Mouse (Mus musculus): ENCODE results near the gene Ifnar2.

The Ifnar2 gene

DNA sequence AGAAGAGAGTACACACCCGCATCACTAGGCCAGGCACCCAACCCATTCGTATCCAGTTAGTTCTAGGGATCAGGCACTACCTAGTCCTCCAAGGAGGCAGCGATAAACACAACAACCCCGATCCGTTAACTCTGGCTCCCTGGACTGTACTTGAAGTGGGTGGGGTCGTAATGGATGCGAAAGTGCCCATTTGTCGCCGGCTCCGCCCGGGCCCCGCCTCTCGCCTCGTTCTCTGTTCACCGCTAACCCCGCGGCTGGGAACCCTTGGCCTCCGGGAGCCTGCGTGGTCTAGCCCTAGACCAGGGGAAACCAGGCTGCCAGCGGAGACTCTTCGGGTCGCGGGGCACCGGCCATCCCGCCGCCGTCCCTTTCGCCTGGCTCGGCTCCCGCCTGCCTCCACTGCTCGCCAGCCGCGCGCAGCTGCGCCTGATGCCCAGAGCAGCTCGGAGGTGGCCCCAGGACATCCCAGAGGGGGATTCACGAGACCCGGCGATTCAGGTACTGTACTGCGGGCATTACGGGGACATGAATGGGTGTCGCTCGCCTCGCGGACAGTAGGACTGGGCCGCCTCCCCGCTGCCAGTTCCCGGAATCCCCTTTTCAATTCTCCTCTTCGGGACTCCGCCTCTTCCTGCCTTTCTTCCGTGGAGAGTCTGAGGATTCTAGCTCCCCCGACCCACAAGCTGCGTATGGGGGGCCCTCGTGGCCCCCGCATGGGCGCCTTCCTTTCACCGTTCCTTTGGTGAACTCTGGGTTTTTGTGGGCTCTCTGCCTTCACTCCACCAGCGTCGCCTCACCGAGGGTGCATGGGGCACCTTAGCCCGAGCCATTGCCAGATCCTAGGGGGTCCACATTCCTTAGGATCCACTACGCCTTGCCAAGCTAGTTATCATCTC is at the start of gene Ifnar2:
Gene Ifnar2, plus strand, starts transcription at position 207 of the 896 bp plus-strand sequence.
- peak; percentile 85 for DNase-seq

DNA sequence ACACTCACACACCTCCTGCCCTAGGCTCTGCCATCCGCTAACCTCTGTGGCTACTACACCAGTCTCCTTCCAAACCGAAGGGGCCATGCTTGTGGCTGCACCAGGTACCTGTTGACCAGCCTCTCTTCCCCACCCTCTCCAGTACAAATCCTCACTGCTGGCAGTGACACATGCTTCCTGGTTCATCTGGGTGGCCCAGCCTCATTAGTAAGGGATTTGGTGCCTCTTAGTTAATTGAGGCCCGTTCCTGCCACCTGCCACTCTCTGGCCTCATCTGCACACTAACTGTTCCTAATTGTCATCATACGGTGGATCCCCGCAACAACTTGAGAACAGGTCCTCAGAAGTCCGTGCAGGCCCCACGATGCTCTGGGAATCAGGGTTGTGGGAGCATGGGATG is 45.0 kb upstream of the Ifnar2 start:
- DNase-seq, result no peak

DNA sequence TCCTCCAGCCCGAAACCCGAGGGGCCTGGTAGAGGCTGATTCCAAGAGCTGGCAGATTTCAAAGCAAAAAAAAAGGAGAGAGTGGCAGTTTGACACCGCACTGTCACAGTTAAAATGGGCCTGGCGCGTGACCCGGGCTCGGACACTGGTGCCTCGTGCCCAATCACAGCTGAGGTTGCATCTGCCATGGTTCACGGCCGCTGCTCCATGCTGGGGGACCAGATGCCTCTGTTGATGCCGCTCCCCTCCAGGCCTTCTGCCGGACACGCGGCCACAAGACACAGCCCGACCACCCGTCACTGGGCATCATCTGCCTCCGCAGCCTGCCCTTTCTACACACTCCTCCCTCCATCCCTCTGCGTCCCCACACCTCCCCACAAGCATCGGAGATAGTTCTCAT is 43.7 kb upstream of the Ifnar2 start:
- DNase-seq, result no peak

DNA sequence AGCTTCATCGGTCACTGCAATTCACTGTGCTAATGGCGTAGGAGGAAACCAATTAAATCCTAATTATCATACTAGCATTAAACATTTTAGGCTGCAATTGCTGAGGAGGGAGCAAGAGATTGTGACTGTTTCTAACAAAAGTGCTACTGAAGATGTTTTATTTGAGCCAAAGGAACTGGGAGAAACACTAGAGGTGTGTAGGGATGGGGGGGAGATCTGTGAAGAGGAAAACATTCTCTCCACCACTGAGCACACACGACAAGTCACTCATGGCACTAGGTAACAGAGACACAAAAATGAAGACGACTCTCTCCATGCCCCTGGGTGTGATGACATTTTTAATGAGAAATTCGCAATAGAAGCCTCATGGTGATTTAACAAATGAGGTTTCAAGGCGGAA is 42.1 kb upstream of the Ifnar2 start:
- DNase-seq, result no peak

DNA sequence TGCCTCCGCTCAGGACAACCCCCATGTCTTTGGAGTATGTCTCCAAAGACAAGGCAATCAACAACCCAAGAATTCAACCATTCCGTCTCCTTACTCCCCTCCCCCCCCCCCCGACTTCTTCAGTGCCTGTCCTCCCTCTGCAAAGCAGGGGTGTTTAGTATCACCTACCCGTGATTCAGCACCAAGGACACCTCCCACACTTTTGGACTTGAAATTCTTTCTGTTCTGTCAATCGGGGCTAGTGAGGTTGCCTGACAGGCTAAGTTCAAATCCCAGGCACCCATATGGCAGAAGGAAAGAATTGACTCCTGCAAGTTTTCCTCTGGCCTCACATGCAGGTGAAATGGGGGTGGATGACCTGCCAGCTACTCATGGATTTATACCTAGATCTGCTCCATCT is 41.4 kb upstream of the Ifnar2 start:
- DNase-seq, result no peak

DNA sequence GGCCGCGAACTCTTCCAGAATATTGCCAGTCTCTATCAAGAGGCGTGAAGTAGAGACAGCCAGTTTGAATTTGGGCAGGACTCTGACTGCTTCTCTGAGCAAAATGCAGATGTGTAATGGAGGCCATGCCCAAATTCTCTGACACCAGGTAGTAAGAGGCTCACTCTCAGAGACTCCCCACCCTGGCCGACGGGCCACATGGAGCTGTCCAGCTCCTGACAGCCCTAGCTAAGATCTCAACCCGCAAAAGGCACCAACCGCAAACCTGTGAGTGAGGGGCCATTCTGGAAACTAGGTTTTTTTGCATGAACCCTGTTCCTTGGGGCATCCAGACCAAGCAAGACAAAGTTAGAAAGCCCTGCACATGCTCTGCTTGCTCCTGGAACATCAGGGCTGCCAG is 39.7 kb upstream of the Ifnar2 start:
- DNase-seq, result no peak

DNA sequence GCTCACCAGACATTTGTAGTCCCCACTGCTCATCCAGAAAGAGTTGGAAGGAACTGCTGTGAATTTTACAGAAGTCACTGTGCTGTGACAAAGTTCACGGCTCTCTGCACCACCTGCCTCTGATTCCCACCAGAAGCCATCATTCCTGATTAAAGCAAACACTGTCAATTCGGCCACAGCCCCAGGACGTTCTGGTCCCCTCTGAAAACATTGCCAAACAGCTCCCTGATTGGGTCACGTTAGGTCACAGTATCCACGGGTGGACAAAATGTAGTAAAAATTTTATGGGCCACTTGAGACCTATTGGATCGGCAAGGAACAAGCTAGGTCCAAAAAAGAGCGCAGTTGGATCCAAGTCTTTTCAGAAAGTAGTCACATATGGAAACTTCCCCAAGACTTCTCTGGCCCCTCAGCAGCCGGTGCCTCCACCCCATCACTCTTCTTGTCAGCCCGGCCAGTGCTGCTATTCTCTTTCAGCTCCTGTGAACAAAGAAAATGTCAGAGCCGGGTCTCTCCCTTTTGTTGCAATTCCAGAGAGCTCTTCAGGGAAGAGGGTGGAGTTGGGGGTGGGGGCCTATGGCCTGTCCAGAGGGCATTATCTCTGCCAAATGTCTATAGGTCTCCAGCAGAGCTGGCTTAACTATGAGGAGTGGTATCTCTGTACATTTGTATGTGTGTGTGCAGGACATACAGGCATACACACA is 38.2 kb upstream of the Ifnar2 start:
- DNase-seq, result no peak

DNA sequence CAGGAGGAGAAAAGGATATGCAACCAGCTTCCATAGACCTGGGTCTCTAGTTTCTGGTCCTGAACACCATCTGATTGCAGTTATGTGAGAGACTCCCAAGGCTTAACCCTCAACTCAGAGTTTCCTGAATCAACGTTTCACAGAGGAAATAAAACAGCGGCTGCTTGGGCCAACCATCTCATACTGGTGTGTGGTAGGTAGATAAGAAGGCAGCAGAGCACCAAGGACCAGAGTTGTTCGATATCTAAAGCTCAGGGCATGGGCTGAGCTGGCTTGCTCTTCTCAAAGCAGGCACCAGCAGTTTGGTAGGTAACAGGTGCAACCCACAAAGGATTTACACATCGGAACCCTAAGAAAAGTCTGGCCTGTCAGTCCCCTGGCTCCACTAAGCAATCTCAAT is 35.8 kb upstream of the Ifnar2 start:
- DNase-seq, result no peak

DNA sequence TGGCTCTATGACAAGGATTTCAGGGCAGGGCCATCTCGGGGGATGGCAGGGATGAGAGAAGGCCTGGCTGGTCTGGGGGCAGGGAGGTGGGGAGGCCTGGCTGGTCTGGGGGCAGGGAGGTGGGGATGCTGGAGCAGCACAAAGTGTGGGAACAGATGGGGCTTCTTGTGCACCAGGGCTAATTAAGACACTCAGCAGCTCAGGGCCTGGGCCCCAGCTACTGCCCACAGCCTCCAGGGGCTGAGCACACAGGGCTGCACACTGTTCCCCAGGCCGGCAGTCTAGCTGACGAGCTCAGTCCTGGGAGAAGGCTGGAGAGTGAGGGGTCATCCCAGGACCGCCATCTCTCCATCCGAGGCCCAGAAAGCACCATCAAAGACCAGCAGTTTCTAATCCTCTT is 35.1 kb upstream of the Ifnar2 start:
- no peak for DNase-seq

DNA sequence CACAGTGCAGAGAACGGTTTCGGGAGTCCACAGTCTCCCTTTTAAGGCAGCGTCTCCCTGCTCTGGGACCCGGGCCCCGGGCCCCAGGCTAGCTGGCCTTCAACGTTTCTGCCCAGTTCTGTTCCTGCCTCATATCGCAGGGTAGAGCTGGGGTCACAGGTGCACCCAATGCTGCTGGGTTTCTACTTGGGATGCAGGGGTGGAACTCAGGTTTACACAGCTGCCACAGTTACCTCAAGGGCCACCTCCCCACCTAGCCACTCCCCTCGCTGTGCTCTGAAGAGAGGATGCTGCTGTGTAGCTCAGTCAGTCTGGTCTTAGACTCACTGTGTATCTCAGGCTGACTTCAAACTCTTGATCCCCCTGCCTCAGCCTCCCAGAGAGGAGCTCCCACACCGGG is 26.1 kb upstream of the Ifnar2 start:
- DNase-seq, result no peak

DNA sequence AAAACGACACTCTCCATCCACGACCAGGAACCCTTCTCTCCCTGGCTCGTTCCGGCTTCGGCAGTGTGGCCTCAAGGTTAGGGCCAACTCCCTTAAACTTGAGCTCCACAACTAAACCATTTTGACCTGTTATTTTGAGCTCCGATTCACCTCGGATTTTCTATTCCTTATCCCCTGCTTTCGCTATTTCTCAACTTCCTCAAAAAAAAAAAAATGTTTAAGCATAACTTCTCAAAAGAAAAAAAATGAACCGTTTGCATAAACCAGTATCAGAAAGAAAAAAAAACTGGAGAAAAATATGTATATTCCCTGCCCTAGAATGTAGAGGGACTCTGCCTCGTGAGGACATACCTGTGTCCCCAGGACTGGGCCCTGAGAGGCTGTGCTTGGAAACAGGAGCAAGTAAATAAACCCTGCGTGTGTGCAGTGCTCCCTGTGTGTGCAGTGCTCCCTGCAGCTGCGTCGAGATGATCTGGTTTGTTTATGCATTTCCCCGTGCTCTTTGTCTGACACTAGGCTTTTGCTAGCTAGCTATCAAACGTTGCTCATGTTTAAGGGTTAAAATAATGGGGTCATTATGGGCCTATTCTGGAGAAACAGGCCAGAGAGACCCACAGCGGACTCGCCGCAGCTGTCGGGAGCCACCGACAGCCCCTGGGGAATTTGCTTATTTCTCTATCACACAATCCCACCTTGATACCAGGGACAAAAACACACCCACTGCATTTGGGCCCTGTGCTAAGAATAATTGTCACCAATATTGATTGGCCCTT is 24.9 kb upstream of the Ifnar2 start:
- no peak for DNase-seq

DNA sequence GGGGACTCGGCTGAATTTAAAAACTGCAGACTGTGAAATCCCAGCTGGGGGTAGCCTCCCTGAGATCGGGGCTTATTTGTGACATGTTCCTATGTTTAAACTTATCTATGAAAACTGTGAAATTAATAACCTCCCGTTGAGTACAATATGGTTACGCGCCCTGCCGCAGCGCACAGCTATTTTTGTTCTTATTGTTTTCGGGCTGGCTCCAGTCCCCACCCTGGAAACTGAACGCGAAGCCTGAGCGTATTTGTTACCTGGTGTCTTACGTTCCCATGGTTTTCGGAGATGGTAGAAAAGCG is 24.4 kb upstream of the Ifnar2 start:
- no peak for DNase-seq

DNA sequence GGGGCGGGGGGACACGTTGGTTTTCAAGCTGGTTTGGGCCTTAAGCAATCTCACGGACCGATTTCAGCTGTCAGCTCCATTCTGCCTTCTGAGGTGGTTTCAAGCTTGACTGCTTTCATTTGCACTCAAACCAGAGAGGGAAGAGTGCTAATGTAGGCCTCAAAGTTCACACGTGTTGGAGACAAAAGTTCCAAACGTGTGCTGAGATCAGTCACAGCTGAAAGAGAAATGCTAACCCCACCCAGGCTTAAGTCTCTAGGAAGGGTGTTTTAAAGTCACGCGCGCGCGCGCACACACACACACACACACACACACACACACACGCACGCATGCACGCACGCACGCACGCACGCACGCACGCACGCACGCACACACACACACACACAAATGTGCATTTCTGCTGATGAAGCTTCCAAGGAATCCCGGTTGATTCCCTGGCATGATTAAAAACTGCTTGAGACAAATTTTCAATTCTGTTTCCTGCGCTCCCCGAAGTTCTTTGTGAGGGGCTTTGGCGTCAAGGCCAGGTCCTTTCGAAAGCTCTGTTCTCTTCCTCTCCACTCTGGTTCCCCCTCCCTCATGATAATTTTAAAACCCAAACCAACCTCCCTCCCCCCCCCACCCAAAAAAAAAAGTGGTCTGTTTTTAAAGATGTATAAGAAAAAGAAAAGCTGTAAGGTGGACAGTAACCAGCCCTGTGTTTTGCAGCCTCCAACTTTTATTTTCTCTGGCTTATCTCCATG is 23.8 kb upstream of the Ifnar2 start:
- peak; percentile 44 for DNase-seq

DNA sequence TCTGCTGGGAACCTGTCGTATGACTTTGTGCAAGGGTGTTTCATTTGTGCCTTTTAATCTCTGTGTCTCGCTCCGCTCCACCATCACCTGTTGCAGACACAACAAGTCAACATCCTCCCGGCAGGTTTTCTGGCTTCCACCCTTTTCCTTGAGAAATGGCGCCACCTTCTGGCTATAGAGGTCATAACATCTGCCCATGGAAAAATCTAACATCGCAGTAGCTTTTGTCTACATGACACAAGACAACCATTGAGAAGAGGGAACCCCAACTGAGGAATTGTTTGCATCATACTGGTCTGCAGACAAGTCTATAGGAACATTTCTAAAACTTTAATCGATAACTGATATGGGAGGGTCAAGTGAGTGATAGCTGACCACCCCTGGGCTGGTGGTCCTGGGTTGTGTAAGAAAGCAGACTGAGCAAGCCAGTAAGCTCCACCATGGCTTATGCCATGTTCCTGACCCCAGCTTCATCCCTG is 20.5 kb upstream of the Ifnar2 start:
- DNase-seq, result peak; percentile 82

DNA sequence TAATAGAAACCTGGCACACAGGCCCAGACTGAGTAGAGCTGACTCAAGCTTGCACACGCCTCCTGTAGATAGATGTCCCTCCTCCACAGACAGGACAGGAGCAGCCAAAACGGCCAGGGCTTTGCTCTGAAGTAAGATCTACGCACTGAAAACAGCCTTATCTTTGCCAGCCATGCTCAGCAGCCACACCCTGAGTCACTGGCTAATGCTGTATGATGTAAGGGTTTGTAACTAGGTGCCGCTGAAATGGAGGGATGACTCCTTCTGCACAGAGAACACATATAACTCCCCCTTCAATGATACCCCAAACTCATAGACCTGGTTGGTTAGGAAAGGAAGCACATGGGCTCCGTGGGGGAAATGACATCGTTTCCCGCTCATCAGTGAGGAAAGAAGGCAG is 19.8 kb upstream of the Ifnar2 start:
- DNase-seq, result no peak

DNA sequence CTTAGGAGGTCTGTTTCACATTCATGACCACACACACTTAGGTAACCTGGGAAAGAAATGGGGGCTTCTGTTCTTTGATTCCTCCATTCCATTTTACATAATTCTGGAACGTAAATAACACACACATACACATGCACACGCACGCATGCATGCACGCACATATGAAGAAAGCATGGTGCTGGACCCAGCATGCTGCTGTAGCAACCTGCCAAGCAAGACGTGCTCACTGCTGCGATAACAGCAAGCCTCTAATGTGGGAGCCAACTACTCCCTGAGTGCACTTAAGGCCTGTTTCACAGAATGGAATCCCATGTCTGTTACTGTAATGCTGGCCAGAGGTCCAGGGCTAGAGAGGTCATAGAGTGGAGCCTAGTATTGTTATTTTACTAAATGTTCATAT is 19.4 kb upstream of the Ifnar2 start:
- no peak for DNase-seq

DNA sequence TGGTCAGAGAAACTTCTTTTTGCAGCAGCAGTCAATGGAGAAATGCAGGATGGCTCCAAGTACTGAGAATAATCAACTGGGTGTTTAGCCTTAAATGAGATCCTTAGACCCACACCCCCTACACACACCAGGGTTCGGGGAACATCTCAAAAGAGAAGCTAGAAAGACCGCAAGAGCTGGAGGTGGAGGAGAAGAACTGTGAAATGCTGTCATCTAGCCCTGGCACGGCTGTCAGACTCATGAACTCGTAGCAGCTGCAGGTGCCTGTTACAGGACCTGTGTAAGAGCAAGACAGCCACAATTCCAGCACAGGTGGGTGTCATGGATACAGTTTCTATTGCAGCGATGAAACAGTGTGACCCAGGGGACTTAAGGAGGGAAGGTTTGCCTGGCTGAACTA is 18.9 kb upstream of the Ifnar2 start:
- no peak for DNase-seq

DNA sequence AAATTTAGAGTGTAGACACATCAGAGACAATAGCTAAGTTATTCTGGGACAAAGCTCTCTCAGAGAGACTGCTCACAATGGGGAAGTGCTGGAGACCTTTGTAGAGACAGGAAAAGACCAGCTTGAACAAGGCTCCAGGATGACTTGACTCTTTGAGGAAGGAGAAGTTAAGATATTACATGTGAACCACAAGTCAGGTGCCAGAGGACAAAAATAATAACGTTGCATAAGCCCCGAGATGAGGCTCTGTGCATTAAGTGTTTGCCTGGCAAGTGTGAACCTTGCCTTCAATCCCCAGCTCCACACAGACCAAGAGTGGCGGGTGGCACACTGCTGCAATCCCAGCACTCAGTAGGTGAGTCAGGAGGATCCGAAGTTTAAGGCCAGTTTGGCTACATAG is 18.0 kb upstream of the Ifnar2 start:
- no peak for DNase-seq

DNA sequence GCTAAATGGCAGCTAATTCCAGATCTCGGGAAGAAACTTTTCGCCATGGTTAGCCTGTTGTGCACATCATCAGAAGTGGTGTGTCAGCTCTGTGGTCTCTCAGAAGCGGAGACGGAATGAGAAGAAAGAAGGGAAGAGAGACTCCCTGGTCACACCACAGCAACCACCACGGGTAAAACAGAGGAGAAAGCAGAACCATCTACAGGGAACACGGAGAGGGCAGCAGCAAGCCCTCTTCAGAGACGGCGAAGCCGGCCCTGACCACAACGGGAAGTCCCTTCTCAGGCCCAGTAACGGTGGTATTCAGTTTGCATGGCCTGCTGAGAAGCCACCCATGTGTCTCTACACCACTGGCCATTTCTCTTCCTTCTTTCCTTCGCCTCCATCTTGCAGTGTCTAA is 17.4 kb upstream of the Ifnar2 start:
- DNase-seq, result no peak

DNA sequence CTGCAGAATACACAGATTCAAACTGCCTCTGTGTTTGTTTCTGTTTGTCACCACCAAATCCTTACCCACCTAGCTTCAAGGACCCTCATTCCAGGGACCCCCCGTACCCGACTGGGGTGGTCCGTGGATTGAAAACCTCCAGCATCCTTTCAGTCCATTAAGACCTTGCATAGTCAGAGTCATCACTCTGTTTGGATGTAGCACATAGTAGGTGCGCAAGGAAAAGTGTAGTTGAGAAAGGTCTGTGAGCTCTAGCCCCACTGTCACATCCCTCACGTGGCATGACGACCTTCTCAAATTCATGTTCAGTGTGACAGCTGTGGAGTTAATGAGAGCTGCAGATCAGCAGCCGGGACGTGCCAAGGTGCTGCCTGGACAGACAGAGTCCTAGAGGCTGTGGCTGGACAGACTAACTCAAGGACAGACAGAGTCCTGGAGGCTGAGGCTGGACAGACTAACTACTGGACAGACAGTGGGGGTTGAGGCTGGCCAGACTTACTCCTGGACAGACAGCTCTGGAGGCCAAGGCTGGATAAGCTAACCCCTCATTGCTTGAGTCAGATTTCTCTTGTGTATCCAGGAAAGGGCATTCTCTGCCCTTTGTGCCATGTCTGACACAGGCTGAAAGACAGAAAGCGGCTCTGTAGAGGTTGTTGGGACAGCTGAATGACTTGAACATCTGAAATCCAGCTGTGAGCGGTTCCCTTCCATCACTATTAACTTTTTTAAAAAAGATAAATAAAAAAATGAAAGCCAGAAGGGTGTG is 15.6 kb upstream of the Ifnar2 start:
- no peak for DNase-seq

DNA sequence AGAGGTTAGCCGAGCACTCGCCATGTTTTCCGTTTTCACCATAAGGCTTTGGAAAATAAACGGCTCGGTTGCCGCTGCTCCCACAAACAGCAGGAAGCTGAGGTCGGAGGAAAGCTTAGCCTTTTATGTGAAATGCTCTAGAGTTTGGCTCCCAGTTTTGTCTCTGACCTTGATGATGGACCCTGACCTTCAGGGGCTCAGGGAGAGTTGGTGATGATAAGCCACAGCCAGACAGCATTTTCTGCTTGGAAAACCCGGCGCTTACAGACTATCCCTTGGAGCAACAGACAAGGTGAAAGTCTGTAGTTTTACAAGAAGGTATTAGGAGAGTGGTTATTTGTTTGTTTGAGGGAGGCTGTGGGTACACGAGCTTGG is 15.1 kb upstream of the Ifnar2 start:
- DNase-seq, result no peak

DNA sequence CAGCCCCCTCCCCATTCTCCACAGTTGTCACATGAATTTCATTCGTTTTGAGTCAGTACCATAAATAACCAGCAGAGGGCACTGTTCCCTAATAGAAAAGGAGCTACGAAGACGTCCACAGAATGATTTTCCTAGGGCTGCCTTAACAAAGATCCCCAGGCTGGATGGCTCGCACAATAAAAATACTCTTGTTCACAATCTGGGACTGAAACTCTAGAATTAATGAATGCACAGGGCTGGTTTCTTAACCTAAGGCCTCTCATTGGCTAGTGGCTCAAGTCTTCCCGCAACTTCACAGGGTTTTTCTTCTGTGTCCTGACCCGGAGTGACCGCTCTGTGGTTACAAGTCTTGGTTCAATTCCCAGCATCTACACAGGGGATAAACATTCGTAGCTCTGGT is 14.0 kb upstream of the Ifnar2 start:
- DNase-seq, result peak; percentile 58
